Mouse (Mus musculus): Measurements from ENCODE around the gene Lnx2.

The Lnx2 gene

GRCm38 (mm10) chr5:147076026-147076798 lies at the start of gene Lnx2:
Gene Lnx2 (minus strand): TSS chr5:147076586.
- DNase-seq (ENCODE audit: low spot score in 2 of 2): peak; percentile 97 to 98

GRCm38 (mm10) chr5:147125542-147126185 lies 49.3 kb upstream of the Lnx2 start:
- no peak for DNase-seq (ENCODE audit: low spot score in 2 of 2)

- no peak for DNase-seq (ENCODE audit: low spot score in 2 of 2)
These were observed 48.4 kb upstream of the Lnx2 start for GRCm38 (mm10) chr5:147124794-147125193.

- DNase-seq (ENCODE audit: low spot score in 2 of 2): no peak
These were observed 44.8 kb upstream of the Lnx2 start for GRCm38 (mm10) chr5:147121146-147121545.

GRCm38 (mm10) chr5:147117027-147117426 lies 40.6 kb upstream of the Lnx2 start:
- DNase-seq (ENCODE audit: low spot score in 2 of 2): no peak

- DNase-seq (ENCODE audit: low spot score in 2 of 2): no peak
These were observed 39.2 kb upstream of the Lnx2 start for GRCm38 (mm10) chr5:147115631-147116030.

GRCm38 (mm10) chr5:147114738-147115137 lies 38.4 kb upstream of the Lnx2 start:
- no peak for DNase-seq (ENCODE audit: low spot score in 2 of 2)

- no peak for DNase-seq (ENCODE audit: low spot score in 2 of 2)
These were observed 32.6 kb upstream of the Lnx2 start for GRCm38 (mm10) chr5:147108861-147109591.

- no peak for DNase-seq (ENCODE audit: low spot score in 2 of 2)
These were observed 30.9 kb upstream of the Lnx2 start for GRCm38 (mm10) chr5:147107276-147107675.

- no peak for DNase-seq (ENCODE audit: low spot score in 2 of 2)
These were observed 25.9 kb upstream of the Lnx2 start for GRCm38 (mm10) chr5:147102295-147102694.

GRCm38 (mm10) chr5:147100180-147100579 lies 23.8 kb upstream of the Lnx2 start:
- DNase-seq (ENCODE audit: low spot score in 2 of 2): no peak

- DNase-seq (ENCODE audit: low spot score in 2 of 2): no peak
These were observed 22.3 kb upstream of the Lnx2 start for GRCm38 (mm10) chr5:147098667-147099066.

GRCm38 (mm10) chr5:147096586-147096985 lies 20.2 kb upstream of the Lnx2 start:
- DNase-seq (ENCODE audit: low spot score in 2 of 2): no peak

GRCm38 (mm10) chr5:147094296-147094695 lies 17.9 kb upstream of the Lnx2 start:
- DNase-seq (ENCODE audit: low spot score in 2 of 2): no peak

- no peak for DNase-seq (ENCODE audit: low spot score in 2 of 2)
These were observed 16.1 kb upstream of the Lnx2 start for GRCm38 (mm10) chr5:147092448-147092847.

- DNase-seq (ENCODE audit: low spot score in 2 of 2): peak; percentile 19 to 50
These were observed 14.0 kb upstream of the Lnx2 start for GRCm38 (mm10) chr5:147090256-147090963.

GRCm38 (mm10) chr5:147089836-147090235 lies 13.4 kb upstream of the Lnx2 start:
- DNase-seq (ENCODE audit: low spot score in 2 of 2): no peak

- no peak for DNase-seq (ENCODE audit: low spot score in 2 of 2)
These were observed 10.4 kb upstream of the Lnx2 start for GRCm38 (mm10) chr5:147086816-147087215.

- peak; percentile 76 to 89 for DNase-seq (ENCODE audit: low spot score in 2 of 2)
These were observed 9.0 kb upstream of the Lnx2 start for GRCm38 (mm10) chr5:147085201-147085894.

- DNase-seq (ENCODE audit: low spot score in 2 of 2): no peak
These were observed 1.9 kb upstream of the Lnx2 start for GRCm38 (mm10) chr5:147078110-147078900.
